Mouse (Mus musculus) olfactory bulb, adult 2 months (tissue): Measurements from ENCODE around the gene Tmem156. TPM values are rescaled to one million over a fixed set of nuclear protein-coding genes. Genes with fewer than 3 reads are reported as not detected.

Experiments
- H3K27ac ChIP-seq: fragments of 200-500 bp; 2 replicates; pipeline ENCODE4 v1.5.1; 2012; ENCODE audit warnings: low read depth, low read length; ENCODE audit not compliant: insufficient read depth
- H3K4me1 ChIP-seq: fragments of 200-500 bp; 2 replicates; pipeline ENCODE4 v1.6.1; 2012; ENCODE audit warnings: low read length; ENCODE audit not compliant: control insufficient read depth, insufficient read depth
- H3K4me3 ChIP-seq: fragments of 200-500 bp; 2 replicates; pipeline ENCODE4 v1.5.1; 2012; ENCODE audit warnings: mild to moderate bottlenecking, low read depth, low read length, moderate library complexity; ENCODE audit not compliant: insufficient read depth
- CTCF ChIP-seq: fragments of 200-500 bp; IDR thresholded peaks from 2 replicates; pipeline ENCODE4 v1.5.1; 2012; ENCODE audit warnings: low read depth, mild to moderate bottlenecking, low read length, moderate library complexity; ENCODE audit not compliant: insufficient read depth
- POLR2A ChIP-seq: fragments of 200-500 bp; IDR thresholded peaks from 2 replicates; pipeline ENCODE4 v1.6.1; 2012; ENCODE audit warnings: mild to moderate bottlenecking, low read depth, low read length, moderate library complexity; ENCODE audit not compliant: insufficient read depth
- WGBS: fragments of 180-500 bp; shearing (Covaris S2); methylation state at CpG from one replicate; pipeline ENCODE4 v1.1.7; 2018; 5-methylcytosine and 5-hydroxymethylcytosine counted together
- polyA plus RNA-seq: library from polyadenylated mRNA; stranded (reverse); fragments of >200 nt; gene quantifications from 2 replicates; pipeline ENCODE4 v1.2.4, GENCODE M21; 2012; ENCODE audit warnings: low replicate concordance; ENCODE audit not compliant: missing spikeins, insufficient read depth, insufficient read length

Gene Tmem156
- polyA plus RNA-seq, 1 experiment: not detected

- 90% methylated on average over 6 of the region's 6 CpGs for WGBS
- TF ChIP-seq CTCF (no peak), POLR2A (no peak)
- Histone ChIP-seq H3K4me3 (no peak overlapping the region), H3K27ac (no peak overlapping the region), H3K4me1 (peaks cover 4% of the 10 kb centered on the region; the same call in 1 of the 2 replicates)
Observed at GRCm38 (mm10) chr5:65101621-65102020, 9.7 kb upstream of the Tmem156 start.

GRCm38 (mm10) chr5:65101209-65101608, 9.3 kb upstream of the Tmem156 start:
- Histone ChIP-seq H3K4me1 (peaks cover 4% of the 10 kb centered on the region; the same call in 1 of the 2 replicates), H3K4me3 (no peak overlapping the region), H3K27ac (no peak overlapping the region)
- no peak for TF ChIP-seq POLR2A
- TF ChIP-seq CTCF: no peak
- WGBS: 86% methylated on average over 5 of the region's 5 CpGs

- WGBS: 44% methylated on average over 11 of the region's 11 CpGs
- H3K4me3 ChIP-seq: no peak overlapping the region
- no peak overlapping the region for H3K27ac ChIP-seq
- no peak for TF ChIP-seq POLR2A
- no peak for TF ChIP-seq CTCF
- peaks cover 4% of the 10 kb centered on the region; the same call in 1 of the 2 replicates for H3K4me1 ChIP-seq
Observed at GRCm38 (mm10) chr5:65100002-65100401, 8.1 kb upstream of the Tmem156 start.

- Histone ChIP-seq H3K4me1 (no peaks in the 10 kb centered on the region; the same call in 1 of the 2 replicates), H3K4me3 (no peak overlapping the region), H3K27ac (no peak overlapping the region)
- TF ChIP-seq CTCF: no peak
- TF ChIP-seq POLR2A: no peak
- 85% methylated on average over 5 of the region's 5 CpGs for WGBS
Observed at GRCm38 (mm10) chr5:65097457-65097856, 5.5 kb upstream of the Tmem156 start.

GRCm38 (mm10) chr5:65096805-65097204, 4.9 kb upstream of the Tmem156 start:
- H3K27ac ChIP-seq: no peak overlapping the region
- TF ChIP-seq CTCF: no peak
- TF ChIP-seq POLR2A: no peak
- WGBS: 86% methylated on average over 3 of the region's 3 CpGs
- no peaks in the 10 kb centered on the region; the same call in 1 of the 2 replicates for H3K4me1 ChIP-seq
- no peak overlapping the region for H3K4me3 ChIP-seq

- no peaks in the 10 kb centered on the region for H3K4me1 ChIP-seq
- no peak for TF ChIP-seq CTCF
- TF ChIP-seq POLR2A: no peak
- WGBS: 93% methylated on average over 3 of the region's 3 CpGs
- no peak overlapping the region for H3K27ac ChIP-seq
- H3K4me3 ChIP-seq: no peak overlapping the region
Observed at GRCm38 (mm10) chr5:65096082-65096481, 4.2 kb upstream of the Tmem156 start.

- Histone ChIP-seq H3K4me3 (no peak overlapping the region), H3K4me1 (no peaks in the 10 kb centered on the region), H3K27ac (no peak overlapping the region)
- WGBS: 89% methylated on average over 7 of the region's 7 CpGs
- TF ChIP-seq POLR2A (no peak), CTCF (no peak)
Observed at GRCm38 (mm10) chr5:65094902-65095545, 3.1 kb upstream of the Tmem156 start.

GRCm38 (mm10) chr5:65093769-65094168, 1.8 kb upstream of the Tmem156 start:
- H3K4me1 ChIP-seq: no peaks in the 10 kb centered on the region
- H3K27ac ChIP-seq: no peak overlapping the region
- no peak overlapping the region for H3K4me3 ChIP-seq
- TF ChIP-seq POLR2A: no peak
- TF ChIP-seq CTCF: no peak

GRCm38 (mm10) chr5:65091184-65091858, 611 bp downstream of the Tmem156 start:
- no peak for TF ChIP-seq POLR2A
- TF ChIP-seq CTCF: no peak
- WGBS: 84% methylated on average over 11 of the region's 11 CpGs
- H3K4me1 ChIP-seq: no peaks in the 10 kb centered on the region
- H3K4me3 ChIP-seq: no peak overlapping the region
- no peak overlapping the region for H3K27ac ChIP-seq
